Mouse (Mus musculus) hindbrain, postnatal 0 days (tissue): ENCODE measurements at regions not wholly inside any gene's neighbourhood (a gene's known extent, or its start where the extent isn't known, plus 50 kb on each side); places are given as distances from the start of the nearest gene placed in this dataset.

Source experiments
- ATAC-seq: fragments of 200-750 bp; cut with Nextera tagmentation; 2 replicates; pipeline ENCODE4 v1.8.0; 2017; ENCODE audit warnings: mild to moderate bottlenecking, moderate TSS enrichment, moderate library complexity
- DNase-seq: peaks from one replicate; pipeline ENCODE4 v3.0.0-alpha.2; 2015; ENCODE audit warnings: low spot score
- H3K27ac ChIP-seq: fragments of 300-500 bp; sonication (generic); 2 replicates; pipeline ENCODE4 v1.5.1; 2014; ENCODE audit warnings: mild to moderate bottlenecking
- H3K27me3 ChIP-seq: fragments of 300-500 bp; sonication (generic); 2 replicates; pipeline ENCODE4 v1.6.1; 2014; ENCODE audit warnings: low read length, mixed read lengths; ENCODE audit not compliant: insufficient read depth
- H3K36me3 ChIP-seq: fragments of 300-500 bp; sonication (generic); 2 replicates; pipeline ENCODE4 v1.6.1; 2014; ENCODE audit warnings: low read length, mixed read lengths; ENCODE audit not compliant: insufficient read depth
- H3K4me1 ChIP-seq: fragments of 300-500 bp; sonication (generic); 2 replicates; pipeline ENCODE4 v1.6.1; 2014; ENCODE audit warnings: antibody characterized with exemption, low read length, mixed read lengths; ENCODE audit not compliant: insufficient read depth
- H3K4me2 ChIP-seq: fragments of 300-500 bp; sonication (generic); 2 replicates; pipeline ENCODE4 v1.6.1; 2014; ENCODE audit warnings: low read depth, mild to moderate bottlenecking, low read length, moderate library complexity, mixed read lengths
- H3K4me3 ChIP-seq: fragments of 300-500 bp; sonication (generic); 2 replicates; pipeline ENCODE4 v1.5.1; 2014; ENCODE audit warnings: low read length
- H3K9ac ChIP-seq: fragments of 300-500 bp; sonication (generic); replicated peaks from 2 replicates; pipeline ENCODE4 v1.6.1; 2014; ENCODE audit warnings: mild to moderate bottlenecking, low read length, moderate library complexity, mixed read lengths
- H3K9me3 ChIP-seq: fragments of 300-500 bp; sonication (generic); 2 replicates; pipeline ENCODE4 v1.6.1; 2016; ENCODE audit warnings: low read length, mixed read lengths
- CTCF ChIP-seq: IDR thresholded peaks from 2 replicates; pipeline ENCODE4 v1.5.1; 2016; ENCODE audit warnings: antibody characterized with exemption, control low read depth, low read depth
- WGBS: fragments of 180-500 bp; shearing (Covaris S2); extraction: QIAGEN DNeasy Blood & Tissue Kit; methylation state at CpG from one replicate; pipeline ENCODE4 v1.1.7; 2014; 5-methylcytosine and 5-hydroxymethylcytosine counted together

- H3K4me3 ChIP-seq, result no peak overlapping the region
- TF ChIP-seq CTCF, result no peak
- no peaks in the 10 kb centered on the region for H3K36me3 ChIP-seq
- no peaks in the 10 kb centered on the region for H3K9me3 ChIP-seq
- no peaks in the 10 kb centered on the region for H3K27me3 ChIP-seq
- no peaks in the 10 kb centered on the region for H3K4me1 ChIP-seq
- no peak overlapping the region for H3K27ac ChIP-seq
- H3K4me2 ChIP-seq, result no peak overlapping the region
- WGBS, result 78% methylated on average over 8 of the region's 8 CpGs
- H3K9ac ChIP-seq, result no peak overlapping the region
- ATAC-seq, result no peak
- DNase-seq, result no peak
These were observed 548.6 kb upstream of the Gulo start for GRCm38 (mm10) chr14:66557631-66558030.

- no peak for TF ChIP-seq CTCF
- Histone ChIP-seq H3K4me3 (no peak overlapping the region), H3K4me1 (no peaks in the 10 kb centered on the region), H3K9me3 (no peaks in the 10 kb centered on the region), H3K27me3 (no peaks in the 10 kb centered on the region), H3K36me3 (no peaks in the 10 kb centered on the region), H3K27ac (no peak overlapping the region), H3K4me2 (no peak overlapping the region), H3K9ac (no peak overlapping the region)
- WGBS, result 70% methylated on average over 6 of the region's 6 CpGs
- ATAC-seq (no peak), DNase-seq (no peak)
These were observed 529.5 kb upstream of the Gulo start for GRCm38 (mm10) chr14:66538498-66538897.

- Histone ChIP-seq H3K36me3 (no peaks in the 10 kb centered on the region), H3K27ac (no peak overlapping the region), H3K27me3 (no peaks in the 10 kb centered on the region), H3K4me1 (no peaks in the 10 kb centered on the region), H3K9me3 (no peaks in the 10 kb centered on the region), H3K4me2 (no peak overlapping the region), H3K9ac (no peak overlapping the region), H3K4me3 (no peak overlapping the region)
- no peak for ATAC-seq
- no peak for DNase-seq
- 53% methylated on average over 1 of the region's 1 CpGs for WGBS
- no peak for TF ChIP-seq CTCF
These were observed 525.7 kb upstream of the Gulo start for GRCm38 (mm10) chr14:66534671-66535070.

DNA sequence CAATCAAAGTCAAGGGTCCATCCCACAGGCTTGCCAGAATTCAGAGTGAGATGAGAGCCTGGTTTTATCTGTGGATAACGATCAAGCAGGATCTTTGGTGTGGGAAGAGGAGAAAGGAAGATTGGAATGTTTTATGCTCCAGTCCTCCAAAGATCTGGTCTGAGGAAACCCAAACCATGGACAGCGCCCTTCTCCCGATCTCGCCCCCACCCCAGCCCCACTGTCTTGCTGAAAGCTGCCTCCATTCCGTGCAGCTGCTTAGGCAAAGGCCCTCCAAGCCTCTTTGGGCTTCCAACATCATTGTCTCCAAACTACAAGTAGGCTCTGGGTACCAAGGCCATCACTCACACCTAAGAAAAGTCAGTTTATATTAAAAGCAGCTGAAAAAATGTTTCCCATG lies 519.1 kb upstream of the Gulo start:
- no peak for ATAC-seq
- no peaks in the 10 kb centered on the region; the same call in 1 of the 2 replicates for H3K4me1 ChIP-seq
- no peak overlapping the region for H3K4me3 ChIP-seq
- no peaks in the 10 kb centered on the region for H3K27me3 ChIP-seq
- no peak for TF ChIP-seq CTCF
- no peaks in the 10 kb centered on the region for H3K36me3 ChIP-seq
- 39% methylated on average over 5 of the region's 5 CpGs for WGBS
- no peak overlapping the region for H3K27ac ChIP-seq
- H3K9me3 ChIP-seq, result no peaks in the 10 kb centered on the region
- no peak overlapping the region for H3K9ac ChIP-seq
- no peak overlapping the region for H3K4me2 ChIP-seq
- no peak for DNase-seq

GRCm38 (mm10) chr14:66527061-66527460 lies 518.1 kb upstream of the Gulo start:
- Histone ChIP-seq H3K4me3 (no peak overlapping the region), H3K4me2 (no peak overlapping the region), H3K4me1 (peaks cover 5% of the 10 kb centered on the region; the same call in 1 of the 2 replicates), H3K9me3 (no peaks in the 10 kb centered on the region), H3K27ac (no peak overlapping the region), H3K27me3 (no peaks in the 10 kb centered on the region), H3K36me3 (no peaks in the 10 kb centered on the region), H3K9ac (no peak overlapping the region)
- DNase-seq (no peak), ATAC-seq (no peak)
- no peak for TF ChIP-seq CTCF
- 63% methylated on average over 6 of the region's 6 CpGs for WGBS

DNA sequence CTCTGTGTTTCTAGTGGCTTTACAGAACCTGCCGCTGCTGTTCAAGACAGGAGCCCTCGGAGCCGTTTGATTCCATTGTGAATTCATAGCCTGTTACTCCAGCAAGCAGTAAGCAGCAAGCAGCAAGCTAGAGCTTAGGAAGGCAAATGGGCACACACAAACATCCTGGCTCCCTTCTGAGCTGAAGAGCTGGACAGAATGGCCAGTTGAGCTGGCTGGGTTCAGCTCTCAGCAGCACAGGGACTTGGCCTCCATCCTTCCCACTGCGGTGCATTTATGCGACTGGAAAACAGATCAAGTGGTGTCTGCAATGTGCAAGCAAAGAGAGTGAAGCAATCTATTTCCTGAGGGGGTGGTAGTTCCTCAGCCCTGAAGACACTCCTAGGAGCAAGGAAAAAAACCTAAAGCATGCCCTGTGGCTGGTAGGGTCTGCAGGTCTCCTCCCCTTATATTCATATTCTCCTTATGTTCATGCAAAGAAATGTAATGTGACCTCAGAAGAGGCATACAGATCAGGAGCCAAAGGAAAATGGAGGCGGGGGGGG lies 513.9 kb upstream of the Gulo start:
- Histone ChIP-seq H3K27ac (peak overlapping the region; percentile 61), H3K9ac (no peak overlapping the region), H3K4me3 (no peak overlapping the region), H3K4me1 (peaks cover 5% of the 10 kb centered on the region; the same call in 1 of the 2 replicates), H3K27me3 (no peaks in the 10 kb centered on the region), H3K9me3 (no peaks in the 10 kb centered on the region), H3K36me3 (no peaks in the 10 kb centered on the region), H3K4me2 (no peak overlapping the region)
- TF ChIP-seq CTCF, result no peak
- DNase-seq (peak; percentile 48), ATAC-seq (0 out of 2 replicates have a peak, but pooled peaks have one; percentile 7)
- WGBS, result 38% methylated on average over 6 of the region's 6 CpGs

GRCm38 (mm10) chr14:66521836-66522629 lies 513.0 kb upstream of the Gulo start:
- H3K4me1 ChIP-seq, result peaks cover 5% of the 10 kb centered on the region; the same call in 1 of the 2 replicates
- peak overlapping the region; percentile 61 for H3K27ac ChIP-seq
- DNase-seq, result peak; percentile 16
- 49% methylated on average over 7 of the region's 7 CpGs for whole genome bisulfite sequencing
- H3K9ac ChIP-seq, result no peak overlapping the region
- no peak for TF ChIP-seq CTCF
- no peaks in the 10 kb centered on the region for H3K9me3 ChIP-seq
- no peaks in the 10 kb centered on the region for H3K36me3 ChIP-seq
- H3K27me3 ChIP-seq, result no peaks in the 10 kb centered on the region
- no peak overlapping the region for H3K4me2 ChIP-seq
- H3K4me3 ChIP-seq, result no peak overlapping the region
- ATAC-seq, result 0 out of 2 replicates have a peak, but pooled peaks have one; percentile 18
